Mouse (Mus musculus) cortical plate, adult 2 months (tissue): Measurements from ENCODE around the gene Ctdspl. TPM values are rescaled to one million over a fixed set of nuclear protein-coding genes. Genes with fewer than 3 reads are reported as not detected.

Experiments
- H3K27ac ChIP-seq: fragments of 200-500 bp; 2 replicates; pipeline ENCODE4 v1.5.1; 2012; ENCODE audit warnings: low read length, control low read depth, inconsistent platforms; ENCODE audit not compliant: insufficient read depth
- H3K4me1 ChIP-seq: fragments of 200-500 bp; 2 replicates; pipeline ENCODE4 v1.6.1; 2011; ENCODE audit warnings: low read length; ENCODE audit not compliant: control insufficient read depth, insufficient read depth
- H3K4me3 ChIP-seq: fragments of 200-500 bp; 2 replicates; pipeline ENCODE4 v1.5.1; 2011; ENCODE audit warnings: mild to moderate bottlenecking, low read length, control low read depth; ENCODE audit not compliant: insufficient read depth
- CTCF ChIP-seq: fragments of 200-500 bp; IDR thresholded peaks from 2 replicates; pipeline ENCODE4 v1.5.1; 2011; ENCODE audit warnings: mild to moderate bottlenecking, control low read depth, low read length; ENCODE audit not compliant: insufficient read depth; ENCODE audit errors: extremely low read depth
- POLR2A ChIP-seq: fragments of 200-500 bp; IDR thresholded peaks from 2 replicates; pipeline ENCODE4 v1.6.1; 2011; ENCODE audit warnings: mild to moderate bottlenecking, low read length, control low read depth; ENCODE audit not compliant: insufficient read depth; ENCODE audit errors: extremely low read depth
- polyA plus RNA-seq: library from polyadenylated mRNA; depleted of rRNA; stranded (reverse); fragments of >200 nt; gene quantifications from 2 replicates; pipeline ENCODE4 v1.2.3, GENCODE M21; 2012; rRNA removed

Gene Ctdspl
- 30.3 and 35.1 TPM in 2 replicates for polyA plus RNA-seq

GRCm38 (mm10) chr9:118926111-118926650 lies at the start of gene Ctdspl:
Gene Ctdspl, plus strand, starts transcription at chr9:118926453.
- peak within 1 kb of the TSS; percentile 93 for H3K27ac ChIP-seq
- peaks cover 3% of the 10 kb centered on the region; the same call in 1 of the 2 replicates for H3K4me1 ChIP-seq
- TF ChIP-seq CTCF = no peak
- TF ChIP-seq POLR2A = no peak
- H3K4me3 ChIP-seq = peak within 1 kb of the TSS; percentile 90

- H3K27ac ChIP-seq = no peak overlapping the region
- no peak for TF ChIP-seq CTCF
- TF ChIP-seq POLR2A = no peak
- H3K4me3 ChIP-seq = no peak overlapping the region
- no peaks in the 10 kb centered on the region for H3K4me1 ChIP-seq
Measured at GRCm38 (mm10) chr9:118876902-118877301, 49.4 kb upstream of the Ctdspl start.

GRCm38 (mm10) chr9:118877365-118878008 lies 48.8 kb upstream of the Ctdspl start:
- Histone ChIP-seq H3K4me3 (no peak overlapping the region), H3K4me1 (no peaks in the 10 kb centered on the region), H3K27ac (no peak overlapping the region)
- no peak for TF ChIP-seq CTCF
- TF ChIP-seq POLR2A = no peak

- no peak overlapping the region for H3K27ac ChIP-seq
- TF ChIP-seq CTCF (no peak), POLR2A (no peak)
- no peaks in the 10 kb centered on the region for H3K4me1 ChIP-seq
- no peak overlapping the region for H3K4me3 ChIP-seq
Measured at GRCm38 (mm10) chr9:118878596-118878995, 47.7 kb upstream of the Ctdspl start.

- no peak overlapping the region for H3K4me3 ChIP-seq
- peak; percentile 48 for TF ChIP-seq CTCF
- TF ChIP-seq POLR2A = no peak
- H3K27ac ChIP-seq = no peak overlapping the region
- no peaks in the 10 kb centered on the region for H3K4me1 ChIP-seq
Measured at GRCm38 (mm10) chr9:118881281-118881945, 44.8 kb upstream of the Ctdspl start.

DNA sequence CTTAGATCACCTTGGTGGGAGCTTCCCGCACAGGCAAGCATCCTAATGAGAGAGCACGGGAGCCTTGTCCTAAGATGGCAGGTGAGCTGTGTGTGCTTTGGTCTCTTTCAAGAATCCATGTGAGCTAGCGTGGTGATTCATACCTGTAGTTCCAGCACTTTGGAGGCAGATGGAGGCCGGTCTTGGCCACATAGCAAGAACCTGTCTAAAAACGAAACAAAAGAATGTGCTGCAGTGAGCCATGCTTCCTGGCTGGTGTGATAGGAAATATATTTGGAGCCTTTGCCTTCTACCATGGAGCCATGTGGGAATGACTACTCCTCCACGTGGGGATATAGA lies 44.3 kb upstream of the Ctdspl start:
- Histone ChIP-seq H3K4me1 (no peaks in the 10 kb centered on the region), H3K4me3 (no peak overlapping the region), H3K27ac (no peak overlapping the region)
- no peak for TF ChIP-seq POLR2A
- TF ChIP-seq CTCF = no peak

- Histone ChIP-seq H3K4me1 (no peaks in the 10 kb centered on the region), H3K27ac (no peak overlapping the region), H3K4me3 (no peak overlapping the region)
- no peak for TF ChIP-seq POLR2A
- no peak for TF ChIP-seq CTCF
Measured at GRCm38 (mm10) chr9:118883150-118883549, 43.1 kb upstream of the Ctdspl start.

GRCm38 (mm10) chr9:118885785-118886184 lies 40.5 kb upstream of the Ctdspl start:
- Histone ChIP-seq H3K27ac (no peak overlapping the region), H3K4me3 (no peak overlapping the region), H3K4me1 (no peaks in the 10 kb centered on the region)
- no peak for TF ChIP-seq POLR2A
- TF ChIP-seq CTCF = no peak

DNA sequence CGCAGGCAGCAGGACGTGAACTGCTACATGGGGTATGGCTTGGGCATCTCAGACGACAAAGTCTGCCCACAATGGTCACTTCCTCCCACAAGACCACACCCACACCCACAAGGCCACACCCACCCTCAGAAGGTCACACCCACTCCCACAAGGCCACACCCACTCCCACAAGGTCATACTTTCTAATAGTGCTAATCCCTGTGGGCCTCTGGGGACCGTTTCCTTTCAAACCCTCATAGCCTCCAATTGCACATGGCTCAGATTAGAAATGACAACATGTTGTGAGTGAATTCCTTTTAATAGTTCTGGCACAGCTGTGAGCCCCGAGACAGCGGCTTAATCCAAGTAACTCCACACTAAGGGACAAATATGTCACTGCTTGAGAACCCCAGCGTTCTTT lies 39.1 kb upstream of the Ctdspl start:
- H3K4me1 ChIP-seq = no peaks in the 10 kb centered on the region
- no peak for TF ChIP-seq CTCF
- TF ChIP-seq POLR2A = no peak
- H3K27ac ChIP-seq = no peak overlapping the region
- no peak overlapping the region for H3K4me3 ChIP-seq

DNA sequence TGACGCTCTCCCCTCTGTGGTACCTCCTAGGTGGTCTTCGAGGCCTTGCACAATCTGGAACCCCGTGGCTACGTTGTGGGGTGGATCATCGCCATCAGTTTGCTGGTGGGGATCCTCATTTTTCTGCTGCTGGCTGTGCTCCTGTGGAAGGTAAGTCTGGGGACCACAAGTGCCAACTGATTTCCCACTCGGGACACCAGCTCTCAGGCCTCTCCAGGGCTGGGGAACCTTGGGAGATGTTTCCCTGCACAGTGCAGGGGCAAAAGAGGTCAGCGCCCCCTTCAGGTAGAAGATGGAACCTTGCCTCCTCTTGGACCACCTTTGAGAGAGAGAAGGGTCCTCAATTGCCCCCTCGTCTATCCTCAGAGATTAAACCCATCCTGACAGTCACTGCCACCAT lies 38.5 kb upstream of the Ctdspl start:
- H3K4me1 ChIP-seq = no peaks in the 10 kb centered on the region
- TF ChIP-seq CTCF = no peak
- no peak for TF ChIP-seq POLR2A
- no peak overlapping the region for H3K27ac ChIP-seq
- no peak overlapping the region for H3K4me3 ChIP-seq
